Mouse (Mus musculus) heart, embryonic 16.5 days (tissue): ENCODE measurements around the gene Cbln3. TPM values are rescaled to one million over a fixed set of nuclear protein-coding genes. Genes with fewer than 3 reads are reported as not detected.

Experiments
- ATAC-seq: fragments of 200-750 bp; cut with Nextera tagmentation; replicated peaks from 2 replicates; pipeline ENCODE4 v1.8.0; 2017; ENCODE audit warnings: moderate number of reproducible peaks; ENCODE audit not compliant: insufficient read depth, low FRiP score; ENCODE audit errors: extremely low read depth
- H3K27ac ChIP-seq: fragments of 300-500 bp; sonication (generic); 2 replicates; pipeline ENCODE4 v1.5.1; 2014; ENCODE audit warnings: mild to moderate bottlenecking, low read length, control low read depth, moderate library complexity
- H3K27me3 ChIP-seq: fragments of 300-500 bp; sonication (generic); 2 replicates; pipeline ENCODE4 v1.6.1; 2014; ENCODE audit warnings: low read length, mixed read lengths; ENCODE audit not compliant: control insufficient read depth, insufficient read depth
- H3K36me3 ChIP-seq: fragments of 300-500 bp; sonication (generic); 2 replicates; pipeline ENCODE4 v1.6.1; 2014; ENCODE audit not compliant: control insufficient read depth, insufficient read depth
- H3K4me1 ChIP-seq: fragments of 300-500 bp; sonication (generic); 2 replicates; pipeline ENCODE4 v1.6.1; 2014; ENCODE audit warnings: low read length, mixed read lengths; ENCODE audit not compliant: control insufficient read depth, insufficient read depth
- H3K4me2 ChIP-seq: fragments of 300-500 bp; sonication (generic); 2 replicates; pipeline ENCODE4 v1.6.1; 2014; ENCODE audit warnings: low read depth, mild to moderate bottlenecking, control low read depth, low read length
- H3K4me3 ChIP-seq: fragments of 300-500 bp; sonication (generic); 2 replicates; pipeline ENCODE4 v1.5.1; 2014; ENCODE audit warnings: mild to moderate bottlenecking, control low read depth, low read length
- H3K9ac ChIP-seq: fragments of 300-500 bp; sonication (generic); 2 replicates; pipeline ENCODE4 v1.6.1; 2014; ENCODE audit warnings: low read length, control low read depth
- H3K9me3 ChIP-seq: fragments of 300-500 bp; sonication (generic); replicated peaks from 2 replicates; pipeline ENCODE4 v1.6.1; 2016; ENCODE audit warnings: low read length; ENCODE audit not compliant: control insufficient read depth
- WGBS: fragments of 180-500 bp; shearing (Covaris S2); extraction: QIAGEN DNeasy Blood & Tissue Kit; methylation state at CpG from one replicate; pipeline ENCODE4 v1.1.7; 2014; 5-methylcytosine and 5-hydroxymethylcytosine counted together
- polyA plus RNA-seq: library from polyadenylated mRNA; unstranded; fragments of >200 nt; fragmentation: Nextera tagmentation; extraction: Ambion mirVana; gene quantifications from 2 replicates; pipeline ENCODE4 v1.2.1, GENCODE M21; 2015

Cbln3 gene
- polyA plus RNA-seq, 1 experiment from 2014 or later = 0.59 TPM

DNA sequence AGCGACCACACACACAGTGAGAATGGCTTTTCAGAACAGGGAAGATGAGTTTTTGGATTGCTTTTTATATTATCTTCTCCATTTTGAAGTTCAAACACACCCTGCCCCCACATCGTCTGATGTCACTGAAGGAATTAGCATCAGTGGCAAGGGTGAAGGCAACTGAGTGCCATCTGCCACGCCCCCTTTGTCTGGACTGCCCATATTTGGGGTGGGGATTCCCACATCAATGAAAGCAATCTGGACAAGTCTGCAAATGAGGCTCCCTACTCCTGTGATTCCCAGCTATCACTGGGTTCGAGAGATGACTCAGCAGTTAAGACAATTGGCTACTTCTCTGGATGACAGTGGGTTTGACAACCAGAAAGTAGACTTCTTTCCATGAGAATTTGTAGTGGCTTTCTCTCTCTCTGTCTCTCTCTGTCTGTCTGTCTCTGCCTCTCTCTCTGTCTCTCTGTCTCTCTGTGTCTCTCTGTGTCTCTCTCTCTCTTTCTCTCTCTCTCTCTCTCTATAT is 43.3 kb downstream of the Cbln3 start:
- Histone ChIP-seq H3K9me3 (no peaks in the 10 kb centered on the region), H3K4me1 (no peaks in the 10 kb centered on the region), H3K4me3 (no peak overlapping the region), H3K36me3 (no peaks in the 10 kb centered on the region), H3K27ac (no peak overlapping the region), H3K4me2 (no peak overlapping the region), H3K27me3 (no peaks in the 10 kb centered on the region), H3K9ac (no peak overlapping the region)
- WGBS = 67% methylated on average over 4 of the region's 4 CpGs
- ATAC-seq = no peak

DNA sequence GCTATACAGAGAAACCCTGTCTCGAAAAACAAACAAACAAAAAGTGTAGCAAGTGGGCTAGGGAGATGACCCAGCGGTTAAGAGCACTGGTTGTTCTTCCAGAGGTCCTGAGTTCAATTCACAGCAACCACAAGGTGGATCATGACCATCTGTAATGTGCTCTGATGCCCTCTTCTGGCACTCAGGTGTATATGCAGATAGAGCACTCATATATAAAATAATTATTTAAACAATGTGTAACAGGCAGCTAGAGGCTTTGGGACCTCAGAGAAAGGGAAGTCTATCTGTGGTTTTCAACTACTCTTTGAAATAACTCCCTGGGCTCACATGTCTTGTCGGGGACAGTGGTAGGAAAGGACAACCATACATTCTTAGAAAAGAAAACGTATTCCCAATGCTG is 45.5 kb downstream of the Cbln3 start:
- Histone ChIP-seq H3K36me3 (no peaks in the 10 kb centered on the region), H3K9me3 (no peaks in the 10 kb centered on the region), H3K4me3 (no peak overlapping the region), H3K4me1 (0 out of 2 replicates have a peak, but pooled peaks cover 3% of the 10 kb centered on the region), H3K27ac (no peak overlapping the region), H3K4me2 (no peak overlapping the region), H3K9ac (no peak overlapping the region), H3K27me3 (no peaks in the 10 kb centered on the region)
- no peak for ATAC-seq
- 85% methylated on average over 4 of the region's 4 CpGs for WGBS

- Histone ChIP-seq H3K27ac (no peak overlapping the region), H3K4me1 (0 out of 2 replicates have a peak, but pooled peaks cover 3% of the 10 kb centered on the region), H3K36me3 (no peaks in the 10 kb centered on the region), H3K9me3 (no peaks in the 10 kb centered on the region), H3K4me3 (no peak overlapping the region), H3K27me3 (no peaks in the 10 kb centered on the region), H3K9ac (no peak overlapping the region), H3K4me2 (no peak overlapping the region)
- WGBS = 92% methylated on average over 5 of the region's 5 CpGs
- no peak for ATAC-seq
Observed at GRCm38 (mm10) chr14:55838312-55838711, 45.9 kb downstream of the Cbln3 start.

GRCm38 (mm10) chr14:55834808-55835533 is 49.2 kb downstream of the Cbln3 start:
- H3K4me2 ChIP-seq = no peak overlapping the region
- H3K36me3 ChIP-seq = no peaks in the 10 kb centered on the region
- no peaks in the 10 kb centered on the region for H3K9me3 ChIP-seq
- no peak overlapping the region for H3K4me3 ChIP-seq
- H3K9ac ChIP-seq = no peak overlapping the region
- H3K27ac ChIP-seq = no peak overlapping the region
- no peak for ATAC-seq
- H3K4me1 ChIP-seq = 0 out of 2 replicates have a peak, but pooled peaks cover 3% of the 10 kb centered on the region
- no peaks in the 10 kb centered on the region for H3K27me3 ChIP-seq
- 76% methylated on average over 5 of the region's 5 CpGs for WGBS

DNA sequence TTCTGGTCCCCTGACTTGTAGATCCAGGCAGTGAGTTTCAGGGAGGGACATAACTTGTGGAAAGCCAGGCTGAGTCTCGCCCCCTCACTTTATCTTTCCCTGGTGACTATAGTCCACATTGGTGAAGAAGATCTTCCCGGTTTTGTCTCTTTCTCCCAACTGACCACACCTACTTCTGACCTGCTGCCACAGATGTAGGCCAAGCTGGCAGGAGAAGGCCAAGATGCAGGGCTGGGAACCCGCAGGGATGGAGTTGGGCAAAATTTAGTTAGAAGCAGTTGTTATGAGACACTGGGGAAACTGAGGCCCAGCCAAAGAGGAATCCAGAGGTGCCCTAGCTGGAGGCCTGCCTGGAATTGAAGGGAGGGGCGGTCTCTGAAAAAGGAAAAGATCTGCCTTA is 51.1 kb downstream of the Cbln3 start:
- H3K4me1 ChIP-seq = 0 out of 2 replicates have a peak, but pooled peaks cover 3% of the 10 kb centered on the region
- no peak overlapping the region for H3K4me3 ChIP-seq
- H3K27me3 ChIP-seq = no peaks in the 10 kb centered on the region
- H3K36me3 ChIP-seq = no peaks in the 10 kb centered on the region
- no peak overlapping the region for H3K4me2 ChIP-seq
- no peak overlapping the region for H3K9ac ChIP-seq
- no peak overlapping the region for H3K27ac ChIP-seq
- ATAC-seq = no peak
- 81% methylated on average over 4 of the region's 4 CpGs for WGBS
- H3K9me3 ChIP-seq = no peaks in the 10 kb centered on the region

- H3K4me3 ChIP-seq = no peak overlapping the region
- H3K27me3 ChIP-seq = peaks cover 12% of the 10 kb centered on the region; the same call in 1 of the 2 replicates
- no peak for ATAC-seq
- H3K4me2 ChIP-seq = no peak overlapping the region
- H3K9me3 ChIP-seq = no peaks in the 10 kb centered on the region
- no peaks in the 10 kb centered on the region for H3K36me3 ChIP-seq
- WGBS = 84% methylated on average over 4 of the region's 4 CpGs
- H3K27ac ChIP-seq = no peak overlapping the region
- H3K4me1 ChIP-seq = peaks cover 7% of the 10 kb centered on the region
- H3K9ac ChIP-seq = no peak overlapping the region
Observed at GRCm38 (mm10) chr14:55830331-55830730, 53.9 kb downstream of the Cbln3 start.

GRCm38 (mm10) chr14:55829854-55830253 is 54.3 kb downstream of the Cbln3 start:
- Histone ChIP-seq H3K4me2 (no peak overlapping the region), H3K27me3 (peaks cover 12% of the 10 kb centered on the region; the same call in 1 of the 2 replicates), H3K9ac (no peak overlapping the region), H3K4me1 (peaks cover 4% of the 10 kb centered on the region), H3K36me3 (no peaks in the 10 kb centered on the region), H3K4me3 (no peak overlapping the region), H3K9me3 (no peaks in the 10 kb centered on the region), H3K27ac (no peak overlapping the region)
- 90% methylated on average over 16 of the region's 16 CpGs for WGBS
- ATAC-seq = no peak

Other genes with a start within 250 kb of the Cbln3 start
- 64.8 and 70.8 TPM in 2 replicates for gene Ipo4, start 248.4 kb downstream of the Cbln3 start, polyA plus RNA-seq
- 0.59 and 0.61 TPM in 2 replicates for gene Gm49378, start 246.5 kb downstream of the Cbln3 start, polyA plus RNA-seq
- 90.8 and 99.0 TPM in 2 replicates for gene Tm9sf1, start 240.6 kb downstream of the Cbln3 start, polyA plus RNA-seq
- 0.22 and 0.45 TPM in 2 replicates for gene Tssk4, start 234.2 kb downstream of the Cbln3 start, polyA plus RNA-seq
- gene Mdp1, start 223.9 kb downstream of the Cbln3 start, polyA plus RNA-seq = 93.7 and 96.5 TPM in 2 replicates
- gene Gmpr2, start 212.5 kb downstream of the Cbln3 start, polyA plus RNA-seq = 43.0 and 43.9 TPM in 2 replicates
- gene Nedd8, start 212.3 kb downstream of the Cbln3 start, polyA plus RNA-seq = 444 and 466 TPM in 2 replicates
- 27.5 and 30.0 TPM in 2 replicates for gene Tinf2, start 202.6 kb downstream of the Cbln3 start, polyA plus RNA-seq
- 0.45 and 0.57 TPM in 2 replicates for gene Tgm1, start 170.5 kb downstream of the Cbln3 start, polyA plus RNA-seq
- 22.0 and 25.6 TPM in 2 replicates for gene Rabggta, start 162.1 kb downstream of the Cbln3 start, polyA plus RNA-seq
- 71.1 and 76.3 TPM in 2 replicates for gene Dhrs1, start 138.7 kb downstream of the Cbln3 start, polyA plus RNA-seq
- 21.5 and 22.7 TPM in 2 replicates for gene Nop9, start 138.7 kb downstream of the Cbln3 start, polyA plus RNA-seq
- gene Cideb, start 125.9 kb downstream of the Cbln3 start, polyA plus RNA-seq = 1.3 and 1.8 TPM in 2 replicates
- gene Ltb4r2, start 123.0 kb downstream of the Cbln3 start, polyA plus RNA-seq = 0.20 and 0.32 TPM in 2 replicates
- gene Ltb4r1, start 118.4 kb downstream of the Cbln3 start, polyA plus RNA-seq = 0.59 and 0.66 TPM in 2 replicates
- 15.3 and 17.5 TPM in 2 replicates for gene Adcy4, start 100.3 kb downstream of the Cbln3 start, polyA plus RNA-seq
- gene Ripk3, start 95.5 kb downstream of the Cbln3 start, polyA plus RNA-seq = 17.8 and 20.8 TPM in 2 replicates
- gene Nfatc4, start 61.2 kb downstream of the Cbln3 start, polyA plus RNA-seq = 9.7 and 14.4 TPM in 2 replicates
- 11.1 and 13.7 TPM in 2 replicates for gene Nynrin, start 30.4 kb downstream of the Cbln3 start, polyA plus RNA-seq
- 9.8 and 11.2 TPM in 2 replicates for gene Khnyn, start 555 bp upstream of the Cbln3 start, polyA plus RNA-seq
- gene Sdr39u1, start 15.9 kb upstream of the Cbln3 start, polyA plus RNA-seq = 59.6 and 59.9 TPM in 2 replicates
- 8.1 and 8.3 TPM in 2 replicates for gene Cma1, start 60.3 kb upstream of the Cbln3 start, polyA plus RNA-seq
- gene Cma2, start 66.6 kb upstream of the Cbln3 start, polyA plus RNA-seq = not detected in 2 replicates
- not detected in 2 replicates for gene Mcpt1, start 133.6 kb upstream of the Cbln3 start, polyA plus RNA-seq
- gene Mcpt9, start 146.1 kb upstream of the Cbln3 start, polyA plus RNA-seq = not detected in 2 replicates
- not detected in 2 replicates for gene Mcpt2, start 157.6 kb upstream of the Cbln3 start, polyA plus RNA-seq
- gene Mcpt4, start 177.9 kb upstream of the Cbln3 start, polyA plus RNA-seq = 0.54 and 0.55 TPM in 2 replicates
- gene Mcpt8, start 200.9 kb upstream of the Cbln3 start, polyA plus RNA-seq = 0.16 and 0.41 TPM in 2 replicates
- gene Ctsg, start 218.2 kb upstream of the Cbln3 start, polyA plus RNA-seq = 0.20 and 0.51 TPM in 2 replicates
- gene Gzme, start 236.2 kb upstream of the Cbln3 start, polyA plus RNA-seq = not detected in 2 replicates
- not detected in 2 replicates for gene Gzmd, start 248.2 kb upstream of the Cbln3 start, polyA plus RNA-seq